16 mouse cellular contexts compared by ENCODE assay signal in genomic region chr1:8019448-8019847, GRCm38 (mm10).
"Had no signal": no experiment of that assay in that cellular context is flagged by ENCODE, and none has a peak within 500 bp of the region (broad histone marks: within the 10 kb centered on the region; RNA-seq: fewer than 3 reads in every experiment).

No protein-coding gene starts in this region.

- DNase-seq: retina, postnatal 1 day; right cerebral cortex, adult 18-20 months; right cerebral cortex, postnatal 14 days; right cerebral cortex, postnatal 25 days; right cerebral cortex, postnatal 4 days; spleen, adult 18-20 months; thymus, adult 18-20 months; thymus, adult 2 months; thymus, postnatal 14 days; thymus, postnatal 25 days; thymus, postnatal 36 days; thymus, postnatal 4 days had no signal

- H3K4me2 ChIP-seq: neural tube, embryonic 12.5 days; neural tube, embryonic 13.5 days; neural tube, embryonic 15.5 days; stomach, embryonic 15.5 days had no signal

- H3K27me3 ChIP-seq: neural tube, embryonic 12.5 days; neural tube, embryonic 13.5 days; neural tube, embryonic 15.5 days; stomach, embryonic 15.5 days had no signal

- H3K4me3 ChIP-seq: neural tube, embryonic 12.5 days; neural tube, embryonic 13.5 days; neural tube, embryonic 15.5 days; stomach, embryonic 15.5 days had no signal

- H3K36me3 ChIP-seq: neural tube, embryonic 12.5 days; neural tube, embryonic 13.5 days; neural tube, embryonic 15.5 days; stomach, embryonic 15.5 days had no signal
